Mouse (Mus musculus): ENCODE data around the gene Pip4k2c.

The Pip4k2c gene

GRCm38 (mm10) chr10:127211414-127211854 lies at the start of gene Pip4k2c:
Gene Pip4k2c, minus strand, starts transcription at chr10:127211585.
- peak; percentile 77 for DNase-seq (ENCODE audit: low spot score)

- no peak for DNase-seq (ENCODE audit: low spot score)
Measured at GRCm38 (mm10) chr10:127258489-127258888, 47.1 kb upstream of the Pip4k2c start.

GRCm38 (mm10) chr10:127257790-127258189 lies 46.4 kb upstream of the Pip4k2c start:
- DNase-seq (ENCODE audit: low spot score), result no peak

GRCm38 (mm10) chr10:127255625-127256345 lies 44.4 kb upstream of the Pip4k2c start:
- no peak for DNase-seq (ENCODE audit: low spot score)

- no peak for DNase-seq (ENCODE audit: low spot score)
Measured at GRCm38 (mm10) chr10:127250810-127251209, 39.4 kb upstream of the Pip4k2c start.

GRCm38 (mm10) chr10:127238241-127238824 lies 26.9 kb upstream of the Pip4k2c start:
- no peak for DNase-seq (ENCODE audit: low spot score)

- no peak for DNase-seq (ENCODE audit: low spot score)
Measured at GRCm38 (mm10) chr10:127236541-127236940, 25.2 kb upstream of the Pip4k2c start.

GRCm38 (mm10) chr10:127233141-127233540 lies 21.8 kb upstream of the Pip4k2c start:
- DNase-seq (ENCODE audit: low spot score), result no peak

- DNase-seq (ENCODE audit: low spot score), result no peak
Measured at GRCm38 (mm10) chr10:127231741-127232140, 20.4 kb upstream of the Pip4k2c start.

- DNase-seq (ENCODE audit: low spot score), result no peak
Measured at GRCm38 (mm10) chr10:127230693-127231092, 19.3 kb upstream of the Pip4k2c start.

- DNase-seq (ENCODE audit: low spot score), result no peak
Measured at GRCm38 (mm10) chr10:127228897-127229296, 17.5 kb upstream of the Pip4k2c start.

- no peak for DNase-seq (ENCODE audit: low spot score)
Measured at GRCm38 (mm10) chr10:127227163-127227562, 15.8 kb upstream of the Pip4k2c start.

GRCm38 (mm10) chr10:127226318-127226895 lies 15.0 kb upstream of the Pip4k2c start:
- no peak for DNase-seq (ENCODE audit: low spot score)

- no peak for DNase-seq (ENCODE audit: low spot score)
Measured at GRCm38 (mm10) chr10:127225732-127226131, 14.3 kb upstream of the Pip4k2c start.

- DNase-seq (ENCODE audit: low spot score), result no peak
Measured at GRCm38 (mm10) chr10:127225213-127225612, 13.8 kb upstream of the Pip4k2c start.

GRCm38 (mm10) chr10:127218339-127218738 lies 7.0 kb upstream of the Pip4k2c start:
- DNase-seq (ENCODE audit: low spot score), result no peak

GRCm38 (mm10) chr10:127217177-127217576 lies 5.8 kb upstream of the Pip4k2c start:
- no peak for DNase-seq (ENCODE audit: low spot score)

GRCm38 (mm10) chr10:127216456-127216855 lies 5.1 kb upstream of the Pip4k2c start:
- DNase-seq (ENCODE audit: low spot score), result no peak

GRCm38 (mm10) chr10:127214422-127214803 lies 3.0 kb upstream of the Pip4k2c start:
- DNase-seq (ENCODE audit: low spot score), result no peak

- DNase-seq (ENCODE audit: low spot score), result no peak
Measured at GRCm38 (mm10) chr10:127213704-127214421, 2.5 kb upstream of the Pip4k2c start.

- no peak for DNase-seq (ENCODE audit: low spot score)
Measured at GRCm38 (mm10) chr10:127213272-127213671, 1.9 kb upstream of the Pip4k2c start.

- DNase-seq (ENCODE audit: low spot score), result no peak
Measured at GRCm38 (mm10) chr10:127210961-127211405, 402 bp downstream of the Pip4k2c start.
